Mouse (Mus musculus) heart, adult 2 months (tissue): ENCODE data around the gene Tbc1d10c.

Experiments used
- CTCF ChIP-seq: fragments of 200-600 bp; IDR thresholded peaks from 2 replicates; pipeline ENCODE4 v1.8.1; 2022; ENCODE audit warnings: antibody characterized with exemption, mild to moderate bottlenecking, moderate library complexity
- EP300 ChIP-seq: fragments of 200-500 bp; IDR thresholded peaks from 2 replicates; pipeline ENCODE4 v1.6.1; 2011; ENCODE audit warnings: low read depth, low read length, control low read depth; ENCODE audit not compliant: insufficient read depth
- POLR2A ChIP-seq: fragments of 200-500 bp; IDR thresholded peaks from 2 replicates; pipeline ENCODE4 v1.6.1; 2011; ENCODE audit warnings: mild to moderate bottlenecking, low read depth, low read length, control low read depth; ENCODE audit not compliant: insufficient read depth

DNA sequence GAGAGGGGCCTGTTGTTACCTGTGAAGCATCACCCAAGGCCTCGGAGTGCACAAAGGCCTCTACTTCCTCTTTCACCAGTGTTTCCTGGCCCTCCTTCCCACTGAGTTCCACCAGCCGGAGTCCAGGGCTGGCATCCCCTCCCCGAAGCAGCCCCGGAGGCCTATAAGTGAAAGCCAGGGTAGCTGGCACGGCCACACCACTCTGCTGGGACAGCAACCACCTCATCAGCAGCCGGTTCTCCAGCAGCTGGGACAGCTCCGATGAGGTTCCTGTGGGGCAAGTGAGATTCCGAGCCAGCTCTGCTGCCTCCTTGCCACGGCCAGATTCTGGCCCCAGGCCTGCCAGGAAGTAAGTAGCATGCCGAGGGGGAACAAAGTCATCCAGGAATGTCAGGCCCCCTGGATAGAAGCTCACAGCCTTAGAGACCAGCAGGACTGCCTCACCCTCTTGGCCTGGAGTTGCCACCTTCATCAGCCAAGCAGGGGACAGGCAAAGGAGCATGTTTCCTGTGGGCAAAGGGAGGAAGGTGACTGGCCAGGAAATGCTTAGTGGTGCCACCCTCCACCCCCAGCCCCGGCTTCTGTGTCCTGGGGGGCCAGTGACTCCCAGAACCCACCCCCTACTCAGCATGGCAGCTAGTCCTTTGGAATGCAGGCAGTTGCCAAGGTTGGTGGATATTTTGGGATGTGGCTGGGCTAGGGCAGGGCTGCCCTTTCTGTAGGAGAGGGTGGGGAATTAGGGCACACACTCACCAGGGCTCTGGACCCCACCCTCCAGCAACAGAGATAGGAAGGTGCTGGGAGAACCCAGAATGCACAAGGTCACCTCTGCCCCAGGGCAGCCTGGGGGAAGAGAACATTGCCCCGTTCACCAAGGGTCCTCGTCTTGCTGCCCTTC lies 19.4 kb downstream of the Tbc1d10c start:
- TF ChIP-seq CTCF, result no peak
- TF ChIP-seq POLR2A, result peak; percentile 49; the same call in 1 of the 2 replicates
- TF ChIP-seq EP300, result peak; percentile 54; the same call in 1 of the 2 replicates
